Mouse (Mus musculus) thymus, adult 2 months (tissue): ENCODE data around the gene Zfp334. TPM values are rescaled to one million over a fixed set of nuclear protein-coding genes. Genes with fewer than 3 reads are reported as not detected.
A peak's percentile ranks its signal among the peaks of the same experiment; 100 is the strongest.

Experiments used
- DNase-seq: peaks from one replicate; pipeline ENCODE4 v3.0.0; 2021
- H3K27ac ChIP-seq: fragments of 200-500 bp; 2 replicates; pipeline ENCODE4 v1.5.1; 2012; ENCODE audit warnings: low read length, control low read depth; ENCODE audit not compliant: control insufficient read depth, insufficient read depth
- H3K27me3 ChIP-seq: fragments of 200-500 bp; 2 replicates; pipeline ENCODE4 v1.6.1; 2012; ENCODE audit warnings: mild to moderate bottlenecking, low read length, moderate library complexity, mixed read lengths; ENCODE audit not compliant: control insufficient read depth, insufficient read depth
- H3K36me3 ChIP-seq: fragments of 200-500 bp; 2 replicates; pipeline ENCODE4 v1.6.1; 2012; ENCODE audit warnings: mild to moderate bottlenecking, low read length, moderate library complexity; ENCODE audit not compliant: control insufficient read depth, insufficient read depth
- H3K4me1 ChIP-seq: fragments of 200-500 bp; replicated peaks from 2 replicates; pipeline ENCODE4 v1.6.1; 2012; ENCODE audit warnings: low read length; ENCODE audit not compliant: control insufficient read depth, insufficient read depth
- H3K4me3 ChIP-seq: fragments of 200-500 bp; 2 replicates; pipeline ENCODE4 v1.5.1; 2012; ENCODE audit warnings: mild to moderate bottlenecking, low read length, control low read depth, moderate library complexity; ENCODE audit not compliant: control insufficient read depth, insufficient read depth
- CTCF ChIP-seq: fragments of 200-500 bp; IDR thresholded peaks from 2 replicates; pipeline ENCODE4 v1.5.1; 2012; ENCODE audit warnings: mild to moderate bottlenecking, control low read depth, low read length, moderate library complexity, borderline replicate concordance; ENCODE audit not compliant: control insufficient read depth, poor library complexity, insufficient read depth; ENCODE audit errors: extremely low read depth
- POLR2A ChIP-seq: fragments of 200-500 bp; IDR thresholded peaks from 2 replicates; pipeline ENCODE4 v1.6.1; 2012; ENCODE audit warnings: mild to moderate bottlenecking, low read length, control low read depth, moderate library complexity; ENCODE audit not compliant: control insufficient read depth, poor library complexity, insufficient read depth; ENCODE audit errors: extremely low read depth
- WGBS: fragments of 180-500 bp; shearing (Covaris S2); methylation state at CpG from one replicate; pipeline ENCODE4 v1.1.7; 2018; 5-methylcytosine and 5-hydroxymethylcytosine counted together
- polyA plus RNA-seq: library from polyadenylated mRNA; depleted of rRNA; stranded (reverse); fragments of >200 nt; gene quantifications from 2 replicates; pipeline ENCODE4 v1.2.3, GENCODE M21; 2012

The Zfp334 gene
- polyA plus RNA-seq, 1 experiment, result 0.31 TPM

GRCm38 (mm10) chr2:165415141-165415721 lies 27.2 kb upstream of the Zfp334 start:
- no peak overlapping the region for H3K4me3 ChIP-seq
- no peak for DNase-seq
- no peaks in the 10 kb centered on the region for H3K27me3 ChIP-seq
- H3K27ac ChIP-seq, result no peak overlapping the region
- TF ChIP-seq CTCF (no peak), POLR2A (no peak)
- WGBS, result 80% methylated on average over 11 of the region's 11 CpGs
- no peaks in the 10 kb centered on the region for H3K36me3 ChIP-seq
- no peaks in the 10 kb centered on the region for H3K4me1 ChIP-seq

GRCm38 (mm10) chr2:165414321-165414720 lies 26.3 kb upstream of the Zfp334 start:
- no peaks in the 10 kb centered on the region for H3K27me3 ChIP-seq
- no peaks in the 10 kb centered on the region for H3K4me1 ChIP-seq
- H3K4me3 ChIP-seq, result no peak overlapping the region
- WGBS, result 88% methylated on average over 5 of the region's 5 CpGs
- TF ChIP-seq CTCF (no peak), POLR2A (no peak)
- no peak for DNase-seq
- H3K36me3 ChIP-seq, result no peaks in the 10 kb centered on the region
- H3K27ac ChIP-seq, result no peak overlapping the region

GRCm38 (mm10) chr2:165413884-165414283 lies 25.8 kb upstream of the Zfp334 start:
- WGBS, result 63% methylated on average over 3 of the region's 3 CpGs
- H3K27ac ChIP-seq, result no peak overlapping the region
- H3K36me3 ChIP-seq, result no peaks in the 10 kb centered on the region
- TF ChIP-seq CTCF (no peak), POLR2A (no peak)
- no peak for DNase-seq
- H3K4me3 ChIP-seq, result no peak overlapping the region
- no peaks in the 10 kb centered on the region for H3K4me1 ChIP-seq
- H3K27me3 ChIP-seq, result no peaks in the 10 kb centered on the region

- Histone ChIP-seq H3K36me3 (no peaks in the 10 kb centered on the region), H3K27ac (no peak overlapping the region), H3K4me1 (no peaks in the 10 kb centered on the region), H3K4me3 (no peak overlapping the region), H3K27me3 (no peaks in the 10 kb centered on the region)
- DNase-seq, result peak; percentile 70
- TF ChIP-seq CTCF (peak; percentile 81; the same call in 1 of the 2 replicates), POLR2A (no peak)
- WGBS, result 24% methylated on average over 10 of the region's 10 CpGs
Measured at GRCm38 (mm10) chr2:165407700-165408301, 19.7 kb upstream of the Zfp334 start.

GRCm38 (mm10) chr2:165405351-165405750 lies 17.3 kb upstream of the Zfp334 start:
- Histone ChIP-seq H3K27ac (no peak overlapping the region), H3K4me1 (peaks cover 11% of the 10 kb centered on the region), H3K4me3 (no peak overlapping the region), H3K36me3 (no peaks in the 10 kb centered on the region), H3K27me3 (no peaks in the 10 kb centered on the region)
- DNase-seq, result no peak
- WGBS, result 30% methylated on average over 6 of the region's 6 CpGs
- TF ChIP-seq CTCF, result no peak
- no peak for TF ChIP-seq POLR2A

- H3K27ac ChIP-seq, result no peak overlapping the region
- TF ChIP-seq CTCF, result no peak
- no peak for TF ChIP-seq POLR2A
- no peak overlapping the region for H3K4me3 ChIP-seq
- no peak for DNase-seq
- peaks cover 11% of the 10 kb centered on the region for H3K4me1 ChIP-seq
- H3K27me3 ChIP-seq, result no peaks in the 10 kb centered on the region
- H3K36me3 ChIP-seq, result no peaks in the 10 kb centered on the region
- WGBS, result 25% methylated on average over 9 of the region's 9 CpGs
Measured at GRCm38 (mm10) chr2:165404951-165405350, 16.9 kb upstream of the Zfp334 start.
